Mouse (Mus musculus): ENCODE results near the gene 7420426K07Rik. TPM values are rescaled to one million over a fixed set of nuclear protein-coding genes. Genes with fewer than 3 reads are reported as not detected.

The 7420426K07Rik gene
- polyA plus RNA-seq, 1 experiment from 2014 or later = not detected

GRCm38 (mm10) chr9:98952171-98953050 is 49.5 kb downstream of the 7420426K07Rik start:
- Histone ChIP-seq H3K36me3 (no peaks in the 10 kb centered on the region), H3K4me2 (replicated peaks) (peak overlapping the region; percentile 45), H3K4me3 (peak overlapping the region; percentile 27), H3K9ac (replicated peaks) (peak overlapping the region; percentile 29; the same call in 1 of the 2 replicates), H3K27me3 (peaks cover 85% of the 10 kb centered on the region), H3K4me1 (peaks cover 37% of the 10 kb centered on the region), H3K27ac (replicated peaks) (no peak overlapping the region), H3K9me3 (no peaks in the 10 kb centered on the region)
- WGBS = under 1% methylated on average over 39 of the region's 40 CpGs
- ATAC-seq (ENCODE audit: low FRiP score, low read depth) = no peak

- H3K36me3 ChIP-seq = no peaks in the 10 kb centered on the region
- H3K4me3 ChIP-seq = no peak overlapping the region
- H3K9ac ChIP-seq (replicated peaks) = no peak overlapping the region
Observed at GRCm38 (mm10) chr9:98953291-98953690, 50.4 kb downstream of the 7420426K07Rik start.

GRCm38 (mm10) chr9:98953830-98954229 is 50.9 kb downstream of the 7420426K07Rik start:
- no peak overlapping the region for H3K4me3 ChIP-seq
- ATAC-seq (ENCODE audit: low FRiP score, low read depth) = no peak
- WGBS = 3% methylated on average over 9 of the region's 9 CpGs
- H3K9me3 ChIP-seq = no peaks in the 10 kb centered on the region
- H3K4me1 ChIP-seq = peaks cover 37% of the 10 kb centered on the region
- H3K36me3 ChIP-seq = no peaks in the 10 kb centered on the region
- no peak overlapping the region for H3K4me2 ChIP-seq (replicated peaks)
- H3K27me3 ChIP-seq = peaks cover 88% of the 10 kb centered on the region
- H3K9ac ChIP-seq (replicated peaks) = no peak overlapping the region
- no peak overlapping the region for H3K27ac ChIP-seq (replicated peaks)

More at GRCm38 (mm10) chr9:98953291-98953690, 50.4 kb downstream of the 7420426K07Rik start:
- H3K4me1 ChIP-seq = peaks cover 37% of the 10 kb centered on the region
- under 1% methylated on average over 4 of the region's 4 CpGs for WGBS
- no peak overlapping the region for H3K27ac ChIP-seq (replicated peaks)
- H3K27me3 ChIP-seq = peaks cover 87% of the 10 kb centered on the region
- H3K4me2 ChIP-seq (replicated peaks) = no peak overlapping the region
- no peaks in the 10 kb centered on the region for H3K9me3 ChIP-seq
- no peak for ATAC-seq (ENCODE audit: low FRiP score, low read depth)

Other genes starting within 250 kb of the 7420426K07Rik start
- gene Prr23a1, start 60.6 kb upstream of the 7420426K07Rik start, polyA plus RNA-seq (2016; fragmentation: Nextera tagmentation; extraction: Ambion mirVana) = not detected in 2 replicates
- not detected in 2 replicates for gene Prr23a2, start 46.6 kb upstream of the 7420426K07Rik start, polyA plus RNA-seq (2016; fragmentation: Nextera tagmentation; extraction: Ambion mirVana)
- not detected in 2 replicates for gene Prr23a3, start 38.4 kb upstream of the 7420426K07Rik start, polyA plus RNA-seq (2016; fragmentation: Nextera tagmentation; extraction: Ambion mirVana)
- gene Foxl2, start 52.2 kb downstream of the 7420426K07Rik start, polyA plus RNA-seq (2016; fragmentation: Nextera tagmentation; extraction: Ambion mirVana) = 2.7 and 4.1 TPM in 2 replicates
- 84.9 and 88.0 TPM in 2 replicates for gene Faim, start 83.3 kb downstream of the 7420426K07Rik start, polyA plus RNA-seq (2016; fragmentation: Nextera tagmentation; extraction: Ambion mirVana)
- not detected in 2 replicates for gene Gm1123, start 132.6 kb downstream of the 7420426K07Rik start, polyA plus RNA-seq (2016; fragmentation: Nextera tagmentation; extraction: Ambion mirVana)
- gene Pik3cb, start 237.5 kb downstream of the 7420426K07Rik start, polyA plus RNA-seq (2016; fragmentation: Nextera tagmentation; extraction: Ambion mirVana) = 2.4 and 2.8 TPM in 2 replicates